Mouse (Mus musculus) heart, adult 2 months (tissue): ENCODE results near the gene Leng1.

ENCODE experiments used
- CTCF ChIP-seq: fragments of 200-600 bp; IDR thresholded peaks from 2 replicates; pipeline ENCODE4 v1.8.1; 2022; ENCODE audit warnings: antibody characterized with exemption, mild to moderate bottlenecking, moderate library complexity
- EP300 ChIP-seq: fragments of 200-500 bp; IDR thresholded peaks from 2 replicates; pipeline ENCODE4 v1.6.1; 2011; ENCODE audit warnings: low read depth, low read length, control low read depth; ENCODE audit not compliant: insufficient read depth

DNA sequence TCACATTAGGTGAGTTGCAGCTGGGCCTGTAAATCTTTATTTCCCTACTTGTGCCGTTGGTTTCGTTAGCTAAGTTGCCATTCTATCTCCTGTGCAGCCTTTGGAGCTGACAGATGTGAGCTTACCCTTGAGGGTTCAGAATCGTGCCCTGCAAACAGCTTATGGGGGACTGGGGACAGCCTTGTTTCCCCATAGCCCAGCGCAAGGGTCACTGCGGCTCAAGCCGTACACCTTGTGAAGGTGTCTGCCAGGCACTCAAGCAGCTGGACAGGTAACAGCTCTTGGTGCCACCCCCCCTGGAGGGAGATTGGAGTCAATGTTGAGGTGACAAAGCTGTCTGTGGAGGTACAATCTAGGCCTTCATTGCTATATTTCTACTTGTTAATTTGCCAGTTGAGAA, 40.3 kb upstream of the Leng1 start:
- TF ChIP-seq CTCF, result no peak
- TF ChIP-seq EP300, result no peak
